Mouse (Mus musculus): ENCODE results near the gene Elf1. TPM values are rescaled to one million over a fixed set of nuclear protein-coding genes. Genes with fewer than 3 reads are reported as not detected.

Gene Elf1
- polyA plus RNA-seq, 1 experiment from 2014 or later, result 10.1 TPM

- WGBS, result 19% methylated on average over 15 of the region's 15 CpGs
- no peaks in the 10 kb centered on the region for H3K36me3 ChIP-seq (replicated peaks; ENCODE audit: control insufficient read depth, insufficient read depth, low read depth, low read length)
- H3K4me2 ChIP-seq (ENCODE audit: low read depth, low read length), result peak overlapping the region; percentile 48
- no peak for ATAC-seq (replicated peaks; ENCODE audit: insufficient number of reproducible peaks, low FRiP score, low TSS enrichment, low read depth)
- no peaks in the 10 kb centered on the region for H3K9me3 ChIP-seq (replicated peaks; ENCODE audit: control insufficient read depth, low read length)
- H3K4me1 ChIP-seq (ENCODE audit: control insufficient read depth, insufficient read depth, low read length), result peaks cover 2% of the 10 kb centered on the region
- H3K9ac ChIP-seq (replicated peaks; ENCODE audit: low read length), result peak overlapping the region; percentile 96
- peak overlapping the region; percentile 87 for H3K4me3 ChIP-seq (ENCODE audit: low read depth, low read length)
- H3K27me3 ChIP-seq (ENCODE audit: control insufficient read depth, insufficient read depth, low read length), result no peaks in the 10 kb centered on the region
- DNase-seq (ENCODE audit: low spot score), result peak; percentile 28
- peak overlapping the region; percentile 36 for H3K27ac ChIP-seq (replicated peaks; ENCODE audit: low read depth, low read length)
These were observed 1.9 kb downstream of the Elf1 start for GRCm38 (mm10) chr14:79482747-79483355.

- DNase-seq (ENCODE audit: low spot score) (peak; percentile 13), ATAC-seq (replicated peaks; ENCODE audit: insufficient number of reproducible peaks, low FRiP score, low TSS enrichment, low read depth) (no peak)
- H3K27ac ChIP-seq (replicated peaks; ENCODE audit: low read depth, low read length), result no peak overlapping the region
- no peaks in the 10 kb centered on the region for H3K9me3 ChIP-seq (replicated peaks; ENCODE audit: control insufficient read depth, low read length)
- H3K4me3 ChIP-seq (ENCODE audit: low read depth, low read length), result peak overlapping the region; percentile 3; the same call in 1 of the 2 replicates
- WGBS, result 59% methylated on average over 8 of the region's 8 CpGs
- no peak overlapping the region for H3K9ac ChIP-seq (replicated peaks; ENCODE audit: low read length)
- no peaks in the 10 kb centered on the region for H3K27me3 ChIP-seq (ENCODE audit: control insufficient read depth, insufficient read depth, low read length)
- no peak overlapping the region for H3K4me2 ChIP-seq (ENCODE audit: low read depth, low read length)
- peaks cover 2% of the 10 kb centered on the region for H3K4me1 ChIP-seq (ENCODE audit: control insufficient read depth, insufficient read depth, low read length)
- no peaks in the 10 kb centered on the region for H3K36me3 ChIP-seq (replicated peaks; ENCODE audit: control insufficient read depth, insufficient read depth, low read depth, low read length)
These were observed 2.7 kb downstream of the Elf1 start for GRCm38 (mm10) chr14:79483611-79484120.

DNA sequence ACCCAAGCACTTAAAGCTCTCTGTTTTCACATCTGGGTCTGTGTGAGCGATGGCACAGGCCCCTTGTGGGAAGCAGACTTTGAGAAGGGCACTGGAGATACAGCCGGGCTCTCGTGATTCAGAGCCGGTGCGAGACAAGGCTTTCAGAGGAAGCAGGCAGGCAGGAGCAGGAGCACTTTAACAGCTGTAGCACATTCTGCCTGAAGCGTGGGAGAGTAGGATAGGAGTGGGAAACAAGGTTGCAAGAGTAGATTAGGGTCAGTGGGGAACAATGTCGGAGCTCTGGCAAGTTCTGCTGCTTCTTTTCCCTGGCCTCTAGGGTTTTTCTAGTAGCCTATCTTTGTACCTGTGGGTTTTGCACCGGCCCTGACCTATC, 5.6 kb downstream of the Elf1 start:
- Histone ChIP-seq H3K36me3 (replicated peaks; ENCODE audit: control insufficient read depth, insufficient read depth, low read depth, low read length) (no peaks in the 10 kb centered on the region), H3K4me3 (ENCODE audit: low read depth, low read length) (no peak overlapping the region), H3K9ac (replicated peaks; ENCODE audit: low read length) (no peak overlapping the region), H3K27ac (replicated peaks; ENCODE audit: low read depth, low read length) (0 out of 2 replicates have a peak overlapping the region, but pooled peaks have one; percentile 10), H3K9me3 (replicated peaks; ENCODE audit: control insufficient read depth, low read length) (no peaks in the 10 kb centered on the region), H3K4me2 (ENCODE audit: low read depth, low read length) (peak overlapping the region; percentile 49; the same call in 1 of the 2 replicates), H3K27me3 (ENCODE audit: control insufficient read depth, insufficient read depth, low read length) (no peaks in the 10 kb centered on the region), H3K4me1 (ENCODE audit: control insufficient read depth, insufficient read depth, low read length) (peaks cover 2% of the 10 kb centered on the region)
- DNase-seq (ENCODE audit: low spot score), result no peak
- 16% methylated on average over 8 of the region's 8 CpGs for WGBS
- ATAC-seq (replicated peaks; ENCODE audit: insufficient number of reproducible peaks, low FRiP score, low TSS enrichment, low read depth), result no peak

DNA sequence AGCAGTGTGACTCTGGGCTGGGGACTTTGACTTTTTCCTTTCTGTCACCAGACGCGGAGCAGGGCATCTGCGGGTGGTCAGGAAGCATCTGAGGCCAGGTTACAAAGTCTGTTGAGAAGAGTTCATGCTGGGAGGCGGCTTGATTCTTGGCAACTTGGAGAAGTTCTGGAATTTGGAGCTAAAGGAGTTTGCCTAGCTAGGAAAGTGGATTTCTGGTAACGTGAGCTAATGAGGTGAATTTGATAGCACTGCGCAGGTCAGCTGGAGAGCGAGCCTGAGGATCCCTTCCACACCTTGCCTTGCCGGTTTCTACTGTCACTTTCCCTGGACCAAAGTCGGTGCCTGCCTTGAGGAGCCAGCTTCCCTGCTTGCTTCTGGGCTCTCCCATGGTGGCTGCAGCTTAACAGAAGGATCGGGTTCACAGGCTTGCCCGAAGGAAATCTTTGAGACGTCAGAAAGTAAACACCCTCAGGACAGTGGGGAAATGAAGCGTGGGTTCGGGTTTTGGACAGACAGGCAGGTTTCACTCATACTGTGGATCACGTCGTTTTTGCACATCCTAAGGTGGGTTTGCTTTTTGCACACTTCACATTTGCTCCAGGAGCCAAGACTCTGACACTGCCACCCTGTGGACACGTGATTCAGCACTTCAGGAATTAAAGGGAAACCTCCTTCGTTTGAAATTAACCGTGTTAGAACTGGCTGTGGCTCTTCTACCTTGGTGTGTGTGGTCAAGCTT, 6.2 kb downstream of the Elf1 start:
- 0 out of 2 replicates have a peak overlapping the region, but pooled peaks have one; percentile 10 for H3K27ac ChIP-seq (replicated peaks; ENCODE audit: low read depth, low read length)
- peak overlapping the region; percentile 23 for H3K4me3 ChIP-seq (ENCODE audit: low read depth, low read length)
- no peaks in the 10 kb centered on the region for H3K36me3 ChIP-seq (replicated peaks; ENCODE audit: control insufficient read depth, insufficient read depth, low read depth, low read length)
- no peak overlapping the region for H3K9ac ChIP-seq (replicated peaks; ENCODE audit: low read length)
- no peaks in the 10 kb centered on the region for H3K27me3 ChIP-seq (ENCODE audit: control insufficient read depth, insufficient read depth, low read length)
- ATAC-seq (replicated peaks; ENCODE audit: insufficient number of reproducible peaks, low FRiP score, low TSS enrichment, low read depth) (peak; percentile 32; the same call in 1 of the 2 replicates), DNase-seq (ENCODE audit: low spot score) (peak; percentile 67)
- no peaks in the 10 kb centered on the region for H3K9me3 ChIP-seq (replicated peaks; ENCODE audit: control insufficient read depth, low read length)
- H3K4me2 ChIP-seq (ENCODE audit: low read depth, low read length), result peak overlapping the region; percentile 49
- 4% methylated on average over 19 of the region's 19 CpGs for WGBS
- H3K4me1 ChIP-seq (ENCODE audit: control insufficient read depth, insufficient read depth, low read length), result peaks cover 2% of the 10 kb centered on the region

DNA sequence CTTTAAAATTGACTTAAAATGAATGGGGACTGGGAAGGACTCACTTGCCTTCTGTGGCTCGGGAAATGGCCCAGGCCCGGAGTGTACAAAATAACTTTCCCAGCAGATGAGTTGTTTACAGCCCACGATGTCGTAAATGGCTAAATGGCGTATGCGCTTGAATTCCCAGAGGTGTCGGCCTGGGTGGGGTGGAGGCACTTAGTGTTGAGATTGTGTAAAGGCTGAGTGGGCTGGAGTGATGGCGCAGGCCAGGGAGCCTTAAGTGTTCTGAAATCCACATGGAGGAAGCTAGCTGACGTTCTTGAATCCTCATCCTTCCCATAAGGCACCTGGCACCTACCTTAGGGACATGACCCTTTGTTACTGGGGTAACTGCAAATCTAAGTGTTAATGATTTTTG, 7.5 kb downstream of the Elf1 start:
- no peak for ATAC-seq (replicated peaks; ENCODE audit: insufficient number of reproducible peaks, low FRiP score, low TSS enrichment, low read depth)
- no peak overlapping the region for H3K4me2 ChIP-seq (ENCODE audit: low read depth, low read length)
- no peaks in the 10 kb centered on the region for H3K27me3 ChIP-seq (ENCODE audit: control insufficient read depth, insufficient read depth, low read length)
- DNase-seq (ENCODE audit: low spot score), result no peak
- no peaks in the 10 kb centered on the region for H3K9me3 ChIP-seq (replicated peaks; ENCODE audit: control insufficient read depth, low read length)
- 87% methylated on average over 9 of the region's 9 CpGs for WGBS
- no peaks in the 10 kb centered on the region; the same call in 1 of the 2 replicates for H3K4me1 ChIP-seq (ENCODE audit: control insufficient read depth, insufficient read depth, low read length)
- H3K27ac ChIP-seq (replicated peaks; ENCODE audit: low read depth, low read length), result no peak overlapping the region
- H3K36me3 ChIP-seq (replicated peaks; ENCODE audit: control insufficient read depth, insufficient read depth, low read depth, low read length), result no peaks in the 10 kb centered on the region
- H3K9ac ChIP-seq (replicated peaks; ENCODE audit: low read length), result no peak overlapping the region
- H3K4me3 ChIP-seq (ENCODE audit: low read depth, low read length), result no peak overlapping the region

DNA sequence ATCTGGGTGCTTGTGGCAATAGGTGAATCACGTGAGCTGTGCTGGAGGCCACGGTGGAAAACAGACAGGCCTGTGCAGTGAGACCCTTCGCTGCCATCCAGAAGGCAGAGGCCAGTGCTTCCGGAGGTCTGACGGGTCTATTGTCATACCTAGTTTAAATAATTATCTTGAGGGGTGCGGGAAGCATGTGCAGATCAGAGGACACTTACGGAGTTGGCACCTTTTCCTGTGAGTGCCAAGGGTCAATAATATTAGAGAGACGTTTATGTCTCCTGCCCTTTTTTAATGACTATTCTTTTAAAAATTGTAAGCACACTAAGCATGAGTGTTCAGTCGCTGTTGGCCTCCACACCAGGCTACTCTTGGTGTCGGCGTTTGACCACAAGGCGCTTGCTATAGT, 8.2 kb downstream of the Elf1 start:
- H3K9ac ChIP-seq (replicated peaks; ENCODE audit: low read length), result no peak overlapping the region
- H3K27me3 ChIP-seq (ENCODE audit: control insufficient read depth, insufficient read depth, low read length), result no peaks in the 10 kb centered on the region
- no peak overlapping the region for H3K4me3 ChIP-seq (ENCODE audit: low read depth, low read length)
- H3K27ac ChIP-seq (replicated peaks; ENCODE audit: low read depth, low read length), result no peak overlapping the region; the same call in 1 of the 2 replicates
- ATAC-seq (replicated peaks; ENCODE audit: insufficient number of reproducible peaks, low FRiP score, low TSS enrichment, low read depth) (no peak), DNase-seq (ENCODE audit: low spot score) (no peak)
- H3K9me3 ChIP-seq (replicated peaks; ENCODE audit: control insufficient read depth, low read length), result no peaks in the 10 kb centered on the region
- H3K4me1 ChIP-seq (ENCODE audit: control insufficient read depth, insufficient read depth, low read length), result no peaks in the 10 kb centered on the region; the same call in 1 of the 2 replicates
- H3K36me3 ChIP-seq (replicated peaks; ENCODE audit: control insufficient read depth, insufficient read depth, low read depth, low read length), result no peaks in the 10 kb centered on the region
- H3K4me2 ChIP-seq (ENCODE audit: low read depth, low read length), result no peak overlapping the region
- 79% methylated on average over 12 of the region's 12 CpGs for WGBS

- no peak for DNase-seq (ENCODE audit: low spot score)
- Histone ChIP-seq H3K4me1 (ENCODE audit: control insufficient read depth, insufficient read depth, low read length) (no peaks in the 10 kb centered on the region; the same call in 1 of the 2 replicates), H3K4me2 (ENCODE audit: low read depth, low read length) (no peak overlapping the region), H3K27ac (replicated peaks; ENCODE audit: low read depth, low read length) (no peak overlapping the region), H3K4me3 (ENCODE audit: low read depth, low read length) (no peak overlapping the region), H3K27me3 (ENCODE audit: control insufficient read depth, insufficient read depth, low read length) (no peaks in the 10 kb centered on the region), H3K9me3 (replicated peaks; ENCODE audit: control insufficient read depth, low read length) (no peaks in the 10 kb centered on the region), H3K36me3 (replicated peaks; ENCODE audit: control insufficient read depth, insufficient read depth, low read depth, low read length) (no peaks in the 10 kb centered on the region), H3K9ac (replicated peaks; ENCODE audit: low read length) (no peak overlapping the region)
- ATAC-seq (replicated peaks; ENCODE audit: insufficient number of reproducible peaks, low FRiP score, low TSS enrichment, low read depth), result no peak
- WGBS, result 66% methylated on average over 3 of the region's 3 CpGs
These were observed 9.3 kb downstream of the Elf1 start for GRCm38 (mm10) chr14:79490246-79490645.

DNA sequence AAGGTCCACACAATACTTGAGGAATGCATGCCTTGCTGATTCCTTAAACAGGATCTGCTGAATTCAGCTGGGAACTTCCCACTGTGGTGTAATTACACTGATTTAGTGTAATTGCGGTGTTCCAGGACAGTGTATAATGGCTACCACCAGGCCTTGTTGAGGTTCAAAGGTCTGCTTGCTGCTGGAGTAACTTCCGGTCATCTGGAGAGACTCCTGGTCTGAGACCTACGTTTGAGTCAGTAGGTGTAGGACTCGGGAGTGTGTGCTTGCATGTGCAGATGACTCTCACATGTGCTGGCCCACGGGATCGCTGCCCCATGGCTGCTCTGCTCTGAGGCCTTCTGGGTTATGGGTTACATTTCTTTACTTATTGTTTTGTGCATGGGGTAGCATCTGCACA, 13.4 kb downstream of the Elf1 start:
- no peak overlapping the region for H3K27ac ChIP-seq (replicated peaks; ENCODE audit: low read depth, low read length)
- H3K4me2 ChIP-seq (ENCODE audit: low read depth, low read length), result no peak overlapping the region
- no peaks in the 10 kb centered on the region for H3K9me3 ChIP-seq (replicated peaks; ENCODE audit: control insufficient read depth, low read length)
- no peak overlapping the region for H3K4me3 ChIP-seq (ENCODE audit: low read depth, low read length)
- 63% methylated on average over 6 of the region's 6 CpGs for WGBS
- H3K4me1 ChIP-seq (ENCODE audit: control insufficient read depth, insufficient read depth, low read length), result no peaks in the 10 kb centered on the region
- no peaks in the 10 kb centered on the region for H3K36me3 ChIP-seq (replicated peaks; ENCODE audit: control insufficient read depth, insufficient read depth, low read depth, low read length)
- no peak overlapping the region for H3K9ac ChIP-seq (replicated peaks; ENCODE audit: low read length)
- H3K27me3 ChIP-seq (ENCODE audit: control insufficient read depth, insufficient read depth, low read length), result no peaks in the 10 kb centered on the region
- ATAC-seq (replicated peaks; ENCODE audit: insufficient number of reproducible peaks, low FRiP score, low TSS enrichment, low read depth) (no peak), DNase-seq (ENCODE audit: low spot score) (no peak)
